Mouse (Mus musculus) lung, postnatal 14 days (tissue): Measurements from ENCODE around the gene Spata13.
A peak's percentile ranks its signal among the peaks of the same experiment; 100 is the strongest.

Experiments
- DNase-seq: peaks from one replicate; pipeline ENCODE4 v3.0.0; 2021

Spata13 gene

DNA sequence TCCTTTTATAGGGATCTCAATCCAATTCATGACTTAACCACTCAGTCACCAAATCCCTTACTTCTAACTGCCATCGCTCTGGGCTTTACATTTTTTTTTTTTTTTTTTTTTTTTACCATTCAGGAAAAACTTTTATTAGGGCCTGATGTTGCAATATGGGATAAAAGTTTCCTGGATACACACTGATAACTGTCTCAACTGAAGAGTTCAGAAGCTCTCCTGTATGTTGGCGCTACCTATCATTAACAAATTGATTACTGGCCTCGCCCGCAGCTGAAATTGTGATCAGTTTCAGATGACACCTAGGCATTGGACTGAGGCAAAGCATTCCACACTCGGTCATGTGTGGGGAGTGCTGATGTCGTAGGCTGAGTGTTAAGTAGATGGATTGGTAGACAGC lies 7.3 kb downstream of the Spata13 start:
- no peak for DNase-seq

DNA sequence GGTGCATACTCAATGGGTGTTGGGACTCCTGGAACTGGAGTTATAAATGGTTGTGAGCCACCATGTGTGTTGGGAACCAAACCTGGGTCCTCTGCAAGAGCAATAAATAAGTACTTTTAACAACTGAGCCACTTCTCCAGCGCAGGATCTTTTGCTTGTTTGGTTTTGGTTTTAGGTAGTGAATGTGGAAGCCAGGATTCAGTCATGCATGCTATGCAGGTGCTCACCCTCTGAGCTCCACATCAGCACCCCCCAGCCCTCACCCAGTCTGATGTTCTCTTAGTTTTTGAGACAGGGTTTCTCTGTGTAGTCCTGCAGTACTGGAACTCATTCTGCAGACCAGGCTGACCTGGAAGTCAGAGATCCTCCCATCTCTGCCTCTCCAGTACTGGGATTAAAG lies 8.3 kb downstream of the Spata13 start:
- no peak for DNase-seq

DNA sequence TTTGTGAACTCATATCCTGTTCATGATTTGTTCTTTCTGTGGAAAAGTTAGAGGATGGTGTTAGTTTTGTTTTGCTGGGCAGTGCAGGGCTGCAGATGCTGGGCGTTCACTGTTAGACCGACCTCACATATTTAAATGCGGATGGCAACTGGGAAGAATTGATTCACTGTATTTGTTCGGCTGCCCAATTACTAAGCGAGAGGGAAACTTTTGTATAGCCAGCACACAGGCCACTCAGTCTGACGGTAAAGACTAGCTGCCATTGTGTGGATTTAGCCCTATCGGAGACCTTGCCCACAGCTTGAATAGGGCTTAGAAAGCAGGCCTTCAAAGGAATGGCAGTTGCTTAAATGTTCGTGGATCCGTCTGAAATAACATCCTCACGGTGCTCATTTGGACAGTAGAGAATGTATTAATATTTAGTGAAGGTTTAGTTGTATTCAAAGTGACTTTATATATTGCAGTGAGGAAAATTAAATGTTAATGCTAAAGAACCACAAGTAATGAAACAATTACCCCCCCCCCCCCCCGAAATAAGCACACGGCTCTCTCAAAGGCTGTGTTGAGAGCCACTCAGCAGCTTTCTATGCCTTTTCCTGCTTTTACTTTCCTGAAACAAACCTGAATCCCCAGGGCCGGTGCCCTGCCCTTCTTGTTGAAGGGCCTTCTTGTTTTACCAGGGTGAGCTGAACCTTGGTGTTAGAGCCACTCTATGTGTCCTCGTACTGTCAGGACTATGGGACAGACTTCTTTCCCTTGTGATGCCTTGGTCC lies 9.5 kb downstream of the Spata13 start:
- no peak for DNase-seq

DNA sequence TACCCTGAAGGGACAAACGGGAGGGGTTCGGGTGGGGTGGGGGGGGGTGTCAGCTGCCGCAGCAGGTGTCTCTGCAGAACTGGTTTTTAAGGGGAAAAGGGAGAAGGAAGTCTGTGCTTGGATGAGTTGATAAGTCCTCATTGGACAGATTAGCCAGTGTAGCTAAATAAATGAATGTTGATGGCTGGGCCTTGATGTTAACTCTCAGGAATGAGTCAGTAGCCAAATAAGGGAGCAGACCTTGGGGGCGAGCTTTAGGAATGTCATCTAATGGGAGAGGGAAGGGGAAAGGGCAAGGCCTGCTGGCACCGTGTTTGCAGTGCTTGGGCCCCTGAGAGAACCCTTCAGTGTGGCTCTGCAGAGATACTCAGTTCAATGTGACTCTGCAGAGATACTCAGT lies 12.6 kb downstream of the Spata13 start:
- DNase-seq: no peak

DNA sequence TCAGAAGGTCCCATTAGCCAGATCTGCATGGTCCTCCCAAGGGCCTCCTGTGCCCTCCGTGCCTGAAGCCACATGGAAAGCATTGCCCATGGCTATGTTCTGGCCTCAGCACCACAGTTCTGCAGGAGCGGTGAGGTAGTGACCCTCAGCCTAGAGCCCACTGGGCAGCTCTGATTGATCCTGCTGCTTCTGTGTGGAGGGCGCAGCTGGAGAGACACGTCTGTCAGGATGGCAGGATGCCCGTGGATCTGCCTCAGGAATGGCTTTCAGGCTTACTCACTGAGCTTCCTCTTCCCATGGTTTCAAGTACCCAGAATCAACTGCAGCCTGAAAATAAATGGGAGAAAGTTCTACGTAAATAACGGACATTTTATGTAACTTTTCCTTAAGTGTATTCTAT lies 14.1 kb downstream of the Spata13 start:
- DNase-seq: no peak

DNA sequence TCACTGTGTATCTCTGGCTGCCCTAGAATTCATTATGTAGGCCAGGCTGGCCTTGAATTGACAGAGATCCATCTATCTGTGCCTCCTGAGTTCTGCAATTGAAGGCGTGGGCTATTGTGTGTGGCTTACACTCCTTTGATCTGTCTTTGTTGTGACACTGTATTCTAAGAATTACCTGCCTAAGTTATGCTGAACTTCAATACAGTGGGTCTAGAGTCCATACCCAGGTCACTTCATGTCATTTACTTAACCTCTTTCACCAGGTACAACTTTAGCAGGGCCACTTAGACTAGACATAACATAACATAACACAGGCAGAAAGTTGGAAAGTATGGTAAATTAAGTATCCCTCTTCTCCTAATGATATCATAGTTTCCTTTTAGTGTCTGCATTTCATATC lies 15.2 kb downstream of the Spata13 start:
- no peak for DNase-seq

- no peak for DNase-seq
These were observed 19.4 kb downstream of the Spata13 start for GRCm38 (mm10) chr14:60653184-60653583.

- DNase-seq: no peak
These were observed 20.2 kb downstream of the Spata13 start for GRCm38 (mm10) chr14:60653977-60654376.

GRCm38 (mm10) chr14:60654708-60655107 lies 20.9 kb downstream of the Spata13 start:
- no peak for DNase-seq

DNA sequence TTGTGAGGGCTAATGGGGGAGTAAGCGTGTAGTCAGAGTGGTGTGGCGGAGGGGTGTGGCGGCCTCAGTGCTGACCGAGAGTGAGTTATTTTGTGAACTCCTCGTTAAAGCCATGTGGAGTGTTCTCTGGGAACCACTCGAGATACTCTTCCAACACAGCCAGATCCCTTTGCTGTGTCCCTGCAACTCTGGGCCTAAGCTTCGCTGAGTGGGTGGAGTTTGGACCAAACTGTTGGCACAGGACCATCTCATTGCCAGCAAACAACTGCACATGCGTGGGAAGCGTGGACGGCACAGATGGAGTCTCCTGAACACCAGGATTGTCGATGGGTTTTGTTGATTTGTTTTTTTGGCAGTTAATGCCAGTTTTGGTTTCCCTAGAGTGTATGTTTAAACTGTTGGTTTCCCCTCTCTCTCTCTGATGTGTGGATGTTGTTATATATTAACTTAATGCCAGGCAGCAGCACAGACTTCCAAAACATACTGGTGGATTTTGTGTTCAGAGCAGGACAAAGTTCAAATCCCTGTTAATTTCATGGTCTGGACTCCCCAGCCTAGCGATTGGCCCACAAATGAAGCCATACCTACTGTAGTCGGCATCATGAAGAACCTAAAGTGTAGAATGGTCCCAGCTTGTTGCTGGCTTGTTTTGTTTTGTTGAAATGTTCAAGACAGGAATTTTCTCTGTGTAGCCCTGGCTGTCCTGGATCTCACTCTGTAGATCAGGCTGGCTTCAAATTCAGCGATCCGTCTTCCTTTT lies 22.3 kb downstream of the Spata13 start:
- peak; percentile 73 for DNase-seq

DNA sequence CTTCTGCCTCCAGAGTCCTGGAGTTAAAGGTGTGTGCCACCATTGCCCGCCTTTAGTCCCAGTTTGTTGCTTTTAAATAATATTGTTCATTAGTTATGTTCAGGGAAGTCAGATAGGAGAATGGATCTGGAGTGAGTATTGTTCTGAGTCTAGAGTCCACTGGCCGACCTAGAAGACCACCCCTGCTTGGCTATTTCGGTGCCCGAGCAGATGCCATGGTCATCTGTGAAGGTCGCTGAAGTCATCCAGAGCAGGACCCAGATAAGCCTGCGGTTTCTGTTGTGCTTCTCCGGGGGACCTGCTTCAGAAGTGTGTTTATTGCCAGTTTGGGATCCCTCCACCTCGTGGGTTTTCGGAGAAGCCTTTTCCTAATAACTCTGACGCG lies 22.9 kb downstream of the Spata13 start:
- DNase-seq: no peak

DNA sequence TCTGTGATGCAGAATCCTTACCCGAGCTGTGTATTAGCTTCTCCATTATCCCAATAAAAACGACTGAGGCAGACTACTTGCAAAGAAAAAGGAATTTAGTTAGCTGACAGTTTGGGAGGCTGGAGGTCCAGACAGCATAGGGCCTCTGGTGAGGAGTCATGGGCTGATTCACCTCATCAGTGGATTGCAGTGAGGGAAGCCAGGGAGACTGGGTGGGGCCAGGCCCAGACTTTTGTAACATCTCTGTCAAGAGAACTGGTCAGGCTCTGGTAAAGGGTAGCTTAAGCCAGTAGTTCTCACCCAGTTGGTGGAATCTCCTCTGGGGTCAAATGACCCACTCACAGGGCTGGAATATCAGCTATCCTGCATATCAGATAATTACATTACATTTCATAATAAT lies 24.1 kb downstream of the Spata13 start:
- no peak for DNase-seq

DNA sequence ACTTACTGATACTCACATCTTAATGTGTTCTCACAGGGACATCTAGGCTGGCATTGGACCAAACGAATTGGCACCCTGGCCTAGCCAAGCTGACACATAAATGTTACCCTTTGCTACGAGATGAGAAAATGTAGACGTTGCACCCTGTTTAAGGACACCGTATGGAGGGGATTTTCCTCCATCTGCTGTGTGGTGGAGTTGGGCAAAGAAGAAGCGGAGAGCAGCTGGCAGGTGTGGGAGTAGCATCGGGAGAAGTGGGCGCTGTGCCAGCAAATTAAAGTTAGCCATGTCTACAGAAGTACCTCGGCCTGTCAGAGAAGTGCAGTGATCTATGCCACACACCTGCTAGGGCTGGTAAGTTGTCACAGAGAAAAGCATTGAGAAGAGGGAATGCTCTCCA lies 25.7 kb downstream of the Spata13 start:
- DNase-seq: no peak

- DNase-seq: no peak
These were observed 26.8 kb downstream of the Spata13 start for GRCm38 (mm10) chr14:60660591-60660990.

DNA sequence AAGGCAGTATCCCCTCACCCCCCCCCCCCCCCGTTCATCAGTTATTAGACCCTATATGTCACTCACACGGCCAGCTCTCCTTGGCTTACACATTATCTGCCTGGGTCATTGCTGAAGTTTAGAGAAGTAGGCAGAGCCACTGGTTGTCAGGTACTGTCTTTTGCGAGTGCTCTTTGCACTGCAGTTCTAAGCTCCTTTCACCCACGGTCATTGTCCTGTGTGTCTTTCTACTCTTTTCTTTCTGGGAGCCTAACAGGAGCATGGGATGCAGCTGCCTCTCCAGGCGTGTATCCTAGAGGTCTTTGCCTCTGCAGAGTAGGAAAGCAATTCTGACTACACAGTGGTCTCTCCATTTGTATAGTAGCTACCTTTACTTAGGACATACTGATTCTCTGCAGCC lies 27.5 kb downstream of the Spata13 start:
- DNase-seq: no peak

- no peak for DNase-seq
These were observed 29.6 kb downstream of the Spata13 start for GRCm38 (mm10) chr14:60663309-60663940.

DNA sequence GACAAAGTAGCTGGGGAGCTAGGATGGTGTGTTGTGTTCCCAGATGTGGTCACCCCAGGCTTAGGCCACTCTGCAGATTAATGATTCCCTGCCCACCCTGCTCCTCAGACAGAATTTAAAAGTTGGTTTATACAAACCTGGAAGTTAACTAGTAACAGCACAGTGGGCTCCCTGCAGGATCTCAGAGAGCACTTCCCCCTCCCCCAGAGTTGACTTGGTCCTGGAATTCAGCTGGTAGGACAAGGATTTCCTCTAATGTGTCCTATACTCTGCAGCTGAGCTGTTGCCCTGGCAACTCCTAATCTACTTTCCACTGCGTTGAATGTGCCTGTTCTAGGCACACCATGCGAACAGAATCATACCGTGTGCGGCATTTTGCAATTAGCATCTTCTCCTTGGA lies 30.8 kb downstream of the Spata13 start:
- no peak for DNase-seq

DNA sequence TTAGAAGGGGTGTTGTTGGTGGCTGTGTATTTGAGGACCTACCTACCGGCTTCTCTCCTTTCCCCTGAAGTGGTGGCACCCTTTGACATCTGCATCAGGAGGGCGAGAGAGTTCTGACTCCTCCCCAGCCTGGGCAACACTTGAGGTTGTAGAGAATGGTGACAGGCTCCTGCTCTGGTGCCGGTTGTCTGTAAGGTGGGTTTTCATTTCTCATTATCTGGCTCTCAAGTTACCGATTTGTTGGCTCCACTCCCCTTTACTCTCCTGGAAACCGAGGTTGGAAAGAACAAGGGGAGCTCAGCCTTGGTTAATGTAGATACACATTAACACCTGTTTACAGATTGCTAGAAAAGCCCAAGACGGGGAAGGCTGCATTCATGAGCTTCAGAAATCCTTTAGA lies 31.5 kb downstream of the Spata13 start:
- no peak for DNase-seq

DNA sequence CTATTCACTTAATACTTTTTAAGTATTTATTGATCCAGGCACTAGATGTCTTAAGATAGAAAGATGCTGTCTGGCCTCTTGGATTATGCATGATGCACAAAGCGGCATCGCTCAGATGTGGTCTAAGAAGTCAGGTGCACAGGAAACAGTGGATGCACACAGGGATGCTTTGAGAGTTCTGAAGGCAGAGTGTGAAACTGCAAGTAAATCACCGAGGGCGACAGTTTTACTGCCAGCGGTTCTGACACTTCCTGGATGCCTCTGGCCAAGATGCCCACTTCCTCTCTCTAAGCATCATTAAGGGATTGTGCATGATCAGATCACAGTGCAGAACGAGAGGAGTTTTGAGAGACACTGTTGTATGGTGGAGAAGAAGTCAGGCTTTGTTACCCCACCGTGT lies 32.5 kb downstream of the Spata13 start:
- DNase-seq: no peak

GRCm38 (mm10) chr14:60670191-60670590 lies 36.4 kb downstream of the Spata13 start:
- DNase-seq: no peak

GRCm38 (mm10) chr14:60671504-60671903 lies 37.7 kb downstream of the Spata13 start:
- no peak for DNase-seq

- no peak for DNase-seq
These were observed 41.9 kb downstream of the Spata13 start for GRCm38 (mm10) chr14:60675697-60676096.

DNA sequence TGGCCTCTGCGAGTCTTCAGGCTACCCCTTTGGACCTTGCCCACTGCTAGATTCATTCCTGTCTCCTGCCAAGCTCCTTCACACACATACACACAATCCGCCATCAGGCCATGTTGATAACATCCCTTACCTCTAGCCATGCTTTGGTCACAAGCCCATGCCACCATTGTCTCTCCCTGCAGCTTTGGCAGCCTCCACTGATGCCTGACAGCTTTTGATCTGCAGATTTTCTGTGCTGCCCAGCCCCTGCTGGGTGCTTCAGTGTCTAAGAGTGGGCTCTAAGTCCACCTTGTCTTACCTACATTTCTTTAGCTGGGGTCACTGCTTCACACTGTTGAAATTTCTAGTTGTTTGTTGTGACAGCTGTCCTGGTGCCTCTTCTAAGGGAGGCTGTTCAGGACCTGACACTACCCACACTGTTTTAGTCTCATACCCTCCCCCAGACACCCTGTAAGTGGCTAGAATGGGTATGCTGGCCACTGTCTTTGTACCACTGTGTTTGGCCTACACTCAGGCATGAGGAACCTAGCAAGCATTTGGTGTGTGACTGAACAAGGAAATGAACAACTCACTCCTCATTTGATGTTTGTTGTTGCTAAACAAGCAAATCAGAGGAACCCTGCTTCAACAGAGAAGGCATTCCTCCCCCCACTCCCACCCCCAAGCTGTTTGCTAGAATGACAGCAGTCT lies 43.0 kb downstream of the Spata13 start:
- DNase-seq: no peak
